Mouse (Mus musculus) cerebellum, postnatal 36 days (tissue): Measurements from ENCODE around the gene Anks1.

ENCODE experiments used
- DNase-seq, 2 experiments: peaks; one replicate each; pipeline ENCODE4 v3.0.0; 2021 to 2022; ENCODE audit warnings: mixed read lengths in 2 of 2

Gene Anks1

DNA sequence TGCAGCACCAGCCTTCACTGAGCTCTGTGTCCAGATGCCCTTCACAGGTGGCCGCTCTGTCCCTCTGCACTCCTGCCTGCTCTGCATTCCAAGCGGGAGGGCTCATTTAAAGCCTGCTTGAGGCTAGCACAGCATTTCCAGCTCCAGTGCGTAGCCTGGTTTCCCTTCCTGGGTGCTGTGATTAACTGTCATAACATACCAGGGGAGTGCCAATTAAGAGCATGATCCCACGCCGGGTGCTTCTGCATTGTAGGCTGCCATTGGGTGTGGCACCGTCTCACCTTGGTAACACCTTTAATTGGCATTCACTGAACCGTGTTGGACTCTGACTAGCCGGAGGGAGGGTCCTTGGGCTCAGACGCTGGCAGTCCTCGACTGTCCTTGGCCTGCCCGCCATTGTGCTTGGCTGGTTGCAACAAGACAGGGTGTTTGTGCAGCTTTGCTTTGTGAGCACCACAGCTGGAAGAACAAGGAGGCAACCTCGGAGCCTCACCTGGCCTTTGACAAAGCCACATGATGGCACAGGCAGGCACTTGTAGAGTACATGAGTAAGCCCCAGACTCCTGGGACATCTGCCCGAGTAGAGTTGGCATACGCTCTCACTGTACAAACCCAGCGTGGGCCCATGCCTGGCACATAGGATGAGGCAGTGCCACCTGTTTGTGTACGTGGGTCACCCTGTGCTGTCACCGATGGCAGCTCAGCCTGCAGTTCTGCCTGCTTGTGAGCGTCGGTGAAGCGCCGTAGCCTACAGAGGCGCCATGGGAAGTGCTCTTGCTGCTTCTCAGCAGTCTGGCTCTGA, 113.9 kb downstream of the Anks1 start:
- peak; percentile 74 to 77 for DNase-seq

GRCm38 (mm10) chr17:28025541-28025961, 116.4 kb downstream of the Anks1 start:
- no peak for DNase-seq

GRCm38 (mm10) chr17:28026111-28026872, 117.2 kb downstream of the Anks1 start:
- no peak for DNase-seq

DNA sequence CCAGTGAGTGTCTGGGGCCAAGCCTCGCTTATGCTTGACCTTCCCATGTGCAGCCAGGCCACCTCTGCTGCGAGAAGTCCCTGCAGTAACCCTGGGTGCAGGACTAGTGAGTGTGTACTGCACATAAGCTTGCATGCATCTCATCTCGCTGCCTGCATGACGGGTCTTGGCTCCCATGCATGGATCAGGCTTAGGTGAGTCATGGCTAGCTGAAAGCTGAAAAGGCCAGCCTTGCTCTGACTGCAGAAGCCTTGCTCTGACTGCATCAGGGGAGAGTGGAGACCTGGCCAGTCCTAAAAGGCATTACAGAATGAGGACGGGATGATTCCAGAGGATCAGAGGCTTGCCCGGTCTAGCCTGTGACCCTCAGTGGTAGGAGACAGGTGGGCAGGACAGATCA, 118.1 kb downstream of the Anks1 start:
- DNase-seq: no peak

DNA sequence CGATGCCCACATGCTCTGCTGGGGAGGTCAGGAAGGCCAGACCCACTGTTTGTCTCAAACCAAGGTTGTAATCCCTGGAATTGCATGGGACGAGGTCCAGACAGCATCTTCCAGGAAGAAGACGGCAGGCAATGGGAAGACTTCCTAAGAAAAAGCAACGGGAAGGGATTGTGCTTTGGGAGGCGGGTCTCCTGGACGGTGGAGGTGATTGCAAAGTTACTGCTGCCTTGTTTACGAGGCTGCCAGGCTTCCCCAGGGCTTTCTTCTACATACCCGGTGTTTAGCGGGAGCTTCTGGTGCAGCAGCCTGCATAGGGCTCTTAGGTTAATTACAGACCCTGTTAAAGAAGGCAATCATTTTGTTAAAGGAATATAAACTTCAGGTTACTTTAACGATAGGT, 119.1 kb downstream of the Anks1 start:
- DNase-seq: no peak

GRCm38 (mm10) chr17:28029308-28029707, 120.2 kb downstream of the Anks1 start:
- DNase-seq: no peak

GRCm38 (mm10) chr17:28030446-28030845, 121.3 kb downstream of the Anks1 start:
- no peak for DNase-seq

- DNase-seq: no peak
Measured at GRCm38 (mm10) chr17:28031281-28031941, 122.3 kb downstream of the Anks1 start.

DNA sequence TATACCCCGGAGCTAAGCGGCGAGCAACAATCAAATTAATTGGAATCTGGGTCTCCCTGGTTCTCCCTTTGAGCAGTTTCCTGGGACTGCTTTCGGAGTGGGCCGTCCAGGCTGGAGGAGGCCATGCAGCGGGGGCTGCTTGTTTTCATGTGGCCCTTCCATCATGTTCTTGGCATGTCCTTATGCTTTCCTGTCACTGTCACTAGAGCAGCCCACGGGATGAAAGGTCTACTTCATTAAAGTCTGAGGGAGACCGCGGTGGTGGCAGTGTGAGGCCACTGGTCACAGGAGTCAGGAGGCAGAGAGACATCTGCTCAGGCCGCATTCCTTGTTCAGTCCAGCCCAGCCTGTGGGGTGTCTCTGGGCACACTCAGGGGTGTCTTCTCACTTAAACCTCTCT, 123.1 kb downstream of the Anks1 start:
- DNase-seq: no peak

GRCm38 (mm10) chr17:28033046-28033580, 124.0 kb downstream of the Anks1 start:
- DNase-seq: no peak

GRCm38 (mm10) chr17:28034986-28035385, 125.9 kb downstream of the Anks1 start:
- no peak for DNase-seq

DNA sequence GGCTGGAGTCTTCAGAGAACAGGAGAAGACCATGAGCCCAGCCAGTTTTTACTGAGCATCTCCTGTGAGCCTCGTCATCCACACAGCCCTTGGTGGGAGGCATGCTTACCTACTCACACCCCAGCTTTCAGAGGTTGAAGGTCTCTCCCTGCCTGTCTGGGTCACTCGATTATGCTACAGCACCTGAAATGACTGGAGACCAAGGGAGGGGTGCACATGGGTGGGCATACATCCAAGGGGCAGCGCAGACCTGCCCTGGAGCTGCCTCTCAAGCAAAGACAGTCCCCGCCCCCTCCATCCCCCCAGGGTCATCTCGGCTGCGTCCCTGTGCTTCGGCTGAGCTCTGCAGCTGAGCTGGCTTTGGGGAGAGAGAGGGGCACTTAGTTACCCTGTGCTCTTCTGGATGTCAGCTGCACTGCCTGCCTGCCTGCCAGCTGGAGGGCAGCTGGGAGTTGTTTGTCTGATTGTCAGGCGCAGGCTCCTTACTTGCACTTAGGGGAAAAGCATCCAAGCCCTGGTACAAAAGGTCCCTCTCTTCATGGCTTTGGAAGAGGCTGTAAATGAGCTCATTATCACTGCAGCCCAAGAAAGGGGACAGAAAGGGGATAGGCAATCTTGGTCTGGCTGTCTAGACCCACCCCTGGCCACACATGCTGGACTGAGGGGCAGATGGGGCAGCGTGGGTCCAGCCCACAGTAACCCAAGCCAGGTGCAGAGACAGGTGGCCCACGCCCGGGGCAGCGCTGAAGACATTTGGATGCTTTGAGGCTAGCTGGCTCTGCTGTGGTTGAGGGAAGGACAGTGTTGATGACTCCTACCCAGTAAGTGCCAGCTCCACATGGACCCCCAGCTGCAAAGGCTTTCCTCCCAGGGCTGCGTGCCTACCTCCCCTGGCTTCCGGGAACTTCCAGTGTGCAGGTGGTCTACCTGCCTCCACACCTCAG, 128.0 kb downstream of the Anks1 start:
- DNase-seq: peak in 1 of 2 experiments; percentile 32

DNA sequence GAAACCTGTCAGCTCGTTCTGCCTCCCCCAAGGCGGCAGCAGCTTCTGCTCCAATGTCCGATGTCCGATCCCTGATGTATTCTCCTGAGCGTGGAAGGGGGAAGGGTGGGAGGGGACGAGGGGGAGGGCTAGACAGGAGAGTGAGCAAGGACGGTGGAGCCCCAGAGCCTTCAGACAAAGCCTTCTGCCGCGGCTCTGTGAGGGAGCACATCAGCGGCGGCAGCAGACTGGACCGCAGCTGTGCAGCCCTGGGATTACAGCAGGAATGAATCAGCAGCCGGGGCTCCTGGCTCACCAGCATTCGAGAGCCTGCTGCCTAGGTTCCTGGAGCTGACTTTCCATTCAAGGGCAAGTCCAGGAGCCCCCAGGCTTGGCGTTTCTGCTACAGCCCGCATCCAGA, 131.5 kb downstream of the Anks1 start:
- no peak for DNase-seq

GRCm38 (mm10) chr17:28041298-28041697, 132.2 kb downstream of the Anks1 start:
- DNase-seq: no peak

DNA sequence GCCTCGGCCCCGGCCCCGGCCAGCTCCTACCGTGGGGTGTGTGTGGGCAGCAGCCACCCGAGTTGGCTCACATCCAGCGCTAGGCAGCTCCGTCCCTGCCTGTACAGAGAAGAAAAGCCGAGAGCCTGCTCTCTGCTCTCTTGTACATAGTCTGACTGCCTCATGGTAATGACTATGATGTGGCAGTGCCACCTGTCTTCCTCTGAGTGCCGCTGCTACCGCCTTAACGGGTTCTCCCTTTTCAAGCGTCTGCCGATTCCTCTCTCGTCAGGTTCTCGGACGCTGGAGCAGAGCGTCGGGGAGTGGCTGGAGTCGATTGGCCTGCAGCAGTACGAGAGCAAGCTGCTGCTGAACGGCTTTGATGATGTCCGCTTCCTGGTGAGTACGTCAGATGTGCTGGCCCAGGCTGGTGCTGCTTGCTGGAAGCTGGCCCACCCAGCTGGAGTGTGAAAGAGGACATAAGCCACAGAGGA, 133.2 kb downstream of the Anks1 start:
- peak; percentile 49 to 55 for DNase-seq

DNA sequence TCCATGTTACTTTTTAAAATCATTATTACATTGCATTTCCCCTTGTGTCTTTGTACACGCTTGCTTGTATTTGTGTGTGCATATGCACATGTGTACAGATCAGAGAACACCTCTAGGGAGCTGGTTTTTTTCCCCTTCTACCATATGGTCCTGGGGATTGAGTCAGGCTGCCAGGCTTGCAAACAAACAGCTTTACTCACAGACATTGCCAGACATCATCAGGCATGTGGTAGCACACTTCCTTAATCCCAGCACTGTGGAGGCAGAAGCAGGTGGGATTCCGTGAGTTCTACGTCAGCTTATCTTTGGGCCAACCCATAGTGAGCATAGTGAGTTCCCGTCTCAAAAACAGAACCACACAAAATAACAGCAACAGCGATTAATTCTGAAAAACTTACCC, 137.9 kb downstream of the Anks1 start:
- no peak for DNase-seq

DNA sequence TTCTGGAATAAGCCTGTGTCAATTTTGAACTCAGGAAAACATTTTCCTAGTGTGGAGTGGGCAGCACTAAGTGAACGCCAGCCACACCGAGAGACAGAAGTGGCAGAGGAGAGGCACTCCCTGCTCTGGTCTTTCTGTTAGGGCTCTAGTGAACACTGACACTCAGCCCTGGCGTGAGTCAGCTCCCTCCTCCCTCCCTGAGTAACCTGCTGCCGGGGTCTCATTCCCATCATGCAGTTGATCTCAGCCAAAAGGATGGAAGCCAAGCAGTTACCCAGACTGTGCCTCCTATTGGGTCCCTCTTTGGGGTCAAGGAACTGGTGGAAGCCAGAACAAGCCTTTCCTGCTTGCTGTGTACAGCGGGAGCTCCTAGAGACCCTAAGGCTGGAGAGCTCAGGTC, 138.4 kb downstream of the Anks1 start:
- DNase-seq: no peak

DNA sequence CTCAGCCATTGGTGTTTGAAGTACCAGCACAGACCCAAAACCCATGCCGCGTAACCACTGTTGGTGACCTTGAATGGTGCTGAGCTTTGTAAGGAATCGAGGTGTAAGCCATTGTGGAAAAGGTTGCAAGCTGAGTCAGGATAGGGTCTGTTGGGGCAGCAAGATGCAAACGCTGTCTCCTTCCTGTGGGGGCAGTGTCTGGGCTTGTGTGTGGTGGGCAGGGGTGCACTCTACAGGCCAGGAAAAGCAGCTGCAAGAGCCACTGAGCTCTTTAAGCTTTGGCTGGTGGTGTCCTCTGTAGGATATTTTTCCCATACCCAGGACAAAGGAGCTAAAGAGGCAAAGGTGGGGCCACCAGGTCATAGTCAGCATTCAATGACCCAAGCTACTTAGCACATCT, 139.3 kb downstream of the Anks1 start:
- no peak for DNase-seq

GRCm38 (mm10) chr17:28050210-28050609, 141.1 kb downstream of the Anks1 start:
- DNase-seq: peak in 1 of 2 experiments; percentile 36

GRCm38 (mm10) chr17:28052293-28052863, 143.3 kb downstream of the Anks1 start:
- DNase-seq: peak; percentile 56 to 61

DNA sequence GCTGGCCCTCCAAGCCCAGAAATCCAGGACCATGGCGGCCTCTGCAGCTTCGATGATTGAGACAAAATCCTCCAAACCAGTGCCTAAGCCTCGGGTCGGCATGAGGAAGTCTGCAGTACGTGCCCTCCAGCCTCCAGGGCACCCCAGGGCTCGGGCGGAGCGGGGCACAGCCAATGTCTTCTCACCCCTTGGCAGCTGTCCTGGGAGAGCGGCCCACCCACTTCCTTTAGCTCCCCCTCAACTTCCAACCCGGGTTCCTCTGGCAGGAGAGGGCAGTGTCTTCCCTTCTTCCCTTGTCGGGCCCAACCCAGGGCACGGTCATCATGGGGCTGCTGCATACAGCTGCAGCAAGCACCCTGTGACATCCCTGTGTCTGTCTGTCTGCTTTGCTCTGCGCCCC, 149.2 kb downstream of the Anks1 start:
- DNase-seq: no peak

DNA sequence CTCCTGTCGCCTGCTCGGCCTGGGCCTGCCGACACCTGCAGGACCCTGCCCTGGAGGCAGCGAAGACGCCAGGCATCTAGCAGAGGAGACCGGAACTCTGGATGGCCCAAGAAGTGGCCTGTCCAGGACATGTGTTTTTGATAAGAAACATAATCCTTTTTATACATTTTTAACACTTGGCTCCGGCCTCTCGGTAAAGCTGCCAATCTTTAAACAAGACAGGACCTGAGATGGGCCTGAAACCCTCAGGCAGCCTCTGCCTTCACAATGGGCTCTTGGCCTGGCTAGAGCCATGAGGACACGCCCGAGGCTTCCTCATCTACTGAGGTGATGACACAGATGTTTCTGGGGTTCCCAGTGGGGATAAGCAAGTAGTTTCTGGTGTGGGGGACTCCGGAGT, 151.6 kb downstream of the Anks1 start:
- DNase-seq: no peak
